Mouse (Mus musculus) hindbrain, embryonic 11.5 days (tissue): Measurements from ENCODE around the gene Astn1. TPM values are rescaled to one million over a fixed set of nuclear protein-coding genes. Genes with fewer than 3 reads are reported as not detected.

Source experiments
- ATAC-seq: fragments of 200-750 bp; cut with Nextera tagmentation; 2 replicates; pipeline ENCODE4 v1.8.0; 2017; ENCODE audit warnings: mild to moderate bottlenecking, moderate TSS enrichment, moderate library complexity; ENCODE audit not compliant: low FRiP score
- DNase-seq: peaks from one replicate; pipeline ENCODE4 v3.0.0-alpha.2; 2015; ENCODE audit warnings: low spot score
- H3K27ac ChIP-seq: fragments of 300-500 bp; sonication (generic); 2 replicates; pipeline ENCODE4 v1.5.1; 2014; ENCODE audit warnings: mild to moderate bottlenecking, low read depth, low read length
- H3K27me3 ChIP-seq: fragments of 300-500 bp; sonication (generic); 2 replicates; pipeline ENCODE4 v1.6.1; 2014; ENCODE audit warnings: mild to moderate bottlenecking, low read length, moderate library complexity, mixed read lengths; ENCODE audit not compliant: control insufficient read depth, insufficient read depth
- H3K36me3 ChIP-seq: fragments of 300-500 bp; sonication (generic); 2 replicates; pipeline ENCODE4 v1.6.1; 2014; ENCODE audit warnings: mild to moderate bottlenecking, low read length, moderate library complexity, mixed read lengths; ENCODE audit not compliant: control insufficient read depth, insufficient read depth
- H3K4me1 ChIP-seq: fragments of 300-500 bp; sonication (generic); replicated peaks from 2 replicates; pipeline ENCODE4 v1.6.1; 2014; ENCODE audit warnings: low read length, mixed read lengths; ENCODE audit not compliant: control insufficient read depth, insufficient read depth
- H3K4me2 ChIP-seq: fragments of 300-500 bp; sonication (generic); replicated peaks from 2 replicates; pipeline ENCODE4 v1.6.1; 2014; ENCODE audit warnings: mild to moderate bottlenecking, low read depth, low read length
- H3K4me3 ChIP-seq: fragments of 300-500 bp; sonication (generic); 2 replicates; pipeline ENCODE4 v1.5.1; 2014; ENCODE audit warnings: low read depth, low read length
- H3K9ac ChIP-seq: fragments of 300-500 bp; sonication (generic); 2 replicates; pipeline ENCODE4 v1.6.1; 2014; ENCODE audit warnings: low read depth, low read length
- H3K9me3 ChIP-seq: fragments of 300-500 bp; sonication (generic); 2 replicates; pipeline ENCODE4 v1.6.1; 2016; ENCODE audit warnings: low read length; ENCODE audit not compliant: control insufficient read depth
- WGBS: fragments of 180-500 bp; shearing (Covaris S2); extraction: QIAGEN DNeasy Blood & Tissue Kit; methylation state at CpG from one replicate; pipeline ENCODE4 v1.1.7; 2014; 5-methylcytosine and 5-hydroxymethylcytosine counted together
- polyA plus RNA-seq: library from polyadenylated mRNA; unstranded; fragments of >200 nt; fragmentation: Nextera tagmentation; extraction: Ambion mirVana; gene quantifications from 2 replicates; pipeline ENCODE4 v1.2.1, GENCODE M21; 2014

Astn1 gene
- polyA plus RNA-seq, 1 experiment from 2014 or later: 20.6 TPM

DNA sequence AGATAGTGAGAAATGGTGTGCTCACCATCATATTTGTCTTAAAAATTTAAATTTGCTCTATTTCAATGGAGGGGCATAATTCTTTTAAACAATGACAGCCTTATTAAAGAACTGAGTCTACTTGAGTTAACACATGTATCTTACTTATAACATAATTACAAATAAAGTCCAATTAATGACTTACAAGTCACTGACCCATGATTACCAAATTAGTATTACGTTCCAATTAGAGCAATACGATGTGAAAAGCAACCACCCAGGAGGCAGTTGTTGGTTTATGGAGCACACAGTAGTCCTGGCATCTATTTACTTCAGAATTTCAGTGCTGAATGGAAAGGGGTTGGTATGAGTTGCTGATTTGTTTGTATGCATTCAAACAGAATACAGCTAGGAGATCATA, 237.4 kb downstream of the Astn1 start:
- ATAC-seq (no peak), DNase-seq (no peak)
- Histone ChIP-seq H3K27ac (no peak overlapping the region), H3K4me2 (no peak overlapping the region), H3K4me3 (no peak overlapping the region), H3K27me3 (no peaks in the 10 kb centered on the region), H3K4me1 (no peaks in the 10 kb centered on the region), H3K9ac (no peak overlapping the region), H3K36me3 (no peaks in the 10 kb centered on the region), H3K9me3 (no peaks in the 10 kb centered on the region)
- 91% methylated on average over 2 of the region's 2 CpGs for WGBS

GRCm38 (mm10) chr1:158603056-158603455, 241.0 kb downstream of the Astn1 start:
- H3K4me2 ChIP-seq: no peak overlapping the region
- H3K9me3 ChIP-seq: no peaks in the 10 kb centered on the region
- no peak overlapping the region for H3K9ac ChIP-seq
- 44% methylated on average over 2 of the region's 2 CpGs for WGBS
- H3K4me3 ChIP-seq: no peak overlapping the region
- H3K36me3 ChIP-seq: no peaks in the 10 kb centered on the region
- no peaks in the 10 kb centered on the region for H3K4me1 ChIP-seq
- no peak for ATAC-seq
- no peak overlapping the region for H3K27ac ChIP-seq
- DNase-seq: no peak
- no peaks in the 10 kb centered on the region for H3K27me3 ChIP-seq

- no peaks in the 10 kb centered on the region for H3K9me3 ChIP-seq
- no peak overlapping the region for H3K4me3 ChIP-seq
- H3K27ac ChIP-seq: no peak overlapping the region
- 97% methylated on average over 1 of the region's 1 CpGs for WGBS
- H3K9ac ChIP-seq: no peak overlapping the region
- H3K4me2 ChIP-seq: no peak overlapping the region
- DNase-seq (no peak), ATAC-seq (no peak)
- no peaks in the 10 kb centered on the region for H3K4me1 ChIP-seq
- no peaks in the 10 kb centered on the region for H3K27me3 ChIP-seq
- H3K36me3 ChIP-seq: no peaks in the 10 kb centered on the region
Measured at GRCm38 (mm10) chr1:158604149-158604548, 242.1 kb downstream of the Astn1 start.

DNA sequence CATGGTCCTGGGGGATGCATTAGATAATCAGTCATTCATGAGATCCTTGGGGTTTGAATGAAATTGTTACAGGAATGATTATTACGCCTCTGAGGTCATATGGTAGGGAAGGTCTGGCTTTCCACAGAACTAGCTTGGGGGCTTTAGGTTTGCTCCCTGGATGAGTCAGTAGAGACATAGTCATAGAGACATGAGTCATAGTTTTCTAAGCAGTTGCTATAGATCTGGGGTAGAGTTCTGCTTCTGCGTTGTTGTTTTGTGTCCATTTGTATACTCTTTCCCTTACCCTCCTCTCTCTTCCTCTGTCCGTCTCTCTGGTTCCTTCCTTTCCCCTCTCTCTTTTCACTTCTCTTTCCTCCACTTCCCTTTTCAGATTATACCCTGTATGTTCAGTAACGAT, 243.5 kb downstream of the Astn1 start:
- 96% methylated on average over 4 of the region's 4 CpGs for WGBS
- no peak overlapping the region for H3K4me2 ChIP-seq
- ATAC-seq: no peak
- no peak for DNase-seq
- H3K4me3 ChIP-seq: no peak overlapping the region
- no peaks in the 10 kb centered on the region for H3K4me1 ChIP-seq
- H3K36me3 ChIP-seq: no peaks in the 10 kb centered on the region
- H3K27ac ChIP-seq: no peak overlapping the region
- no peaks in the 10 kb centered on the region for H3K27me3 ChIP-seq
- H3K9ac ChIP-seq: no peak overlapping the region
- no peaks in the 10 kb centered on the region for H3K9me3 ChIP-seq

GRCm38 (mm10) chr1:158606324-158606723, 244.3 kb downstream of the Astn1 start:
- H3K4me2 ChIP-seq: no peak overlapping the region
- no peaks in the 10 kb centered on the region for H3K4me1 ChIP-seq
- H3K9me3 ChIP-seq: no peaks in the 10 kb centered on the region
- no peaks in the 10 kb centered on the region for H3K27me3 ChIP-seq
- no peak overlapping the region for H3K4me3 ChIP-seq
- peaks cover 3% of the 10 kb centered on the region; the same call in 1 of the 2 replicates for H3K36me3 ChIP-seq
- DNase-seq (no peak), ATAC-seq (no peak)
- H3K9ac ChIP-seq: no peak overlapping the region
- no peak overlapping the region for H3K27ac ChIP-seq
- 92% methylated on average over 10 of the region's 10 CpGs for WGBS

DNA sequence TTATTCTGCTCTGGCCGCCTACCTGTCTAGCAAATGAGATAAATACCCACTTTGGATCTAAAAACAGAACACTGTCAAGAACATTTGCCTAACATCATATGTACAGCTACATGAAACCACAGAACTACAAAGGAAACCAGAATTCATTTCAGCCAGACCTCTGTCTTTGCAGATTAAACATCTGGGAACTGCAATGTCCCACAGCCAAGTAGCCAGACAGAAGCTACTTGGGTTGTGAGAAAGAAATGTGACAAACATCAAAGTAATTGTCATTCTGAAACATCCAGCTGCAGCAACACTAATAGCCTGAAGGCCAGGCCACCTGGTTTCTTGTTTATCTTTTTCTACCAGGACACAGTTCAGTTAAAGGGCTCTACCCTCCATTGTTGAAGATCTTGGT, 245.1 kb downstream of the Astn1 start:
- ATAC-seq (no peak), DNase-seq (no peak)
- Histone ChIP-seq H3K9ac (no peak overlapping the region), H3K4me2 (no peak overlapping the region), H3K27ac (no peak overlapping the region), H3K36me3 (peaks cover 3% of the 10 kb centered on the region; the same call in 1 of the 2 replicates), H3K4me3 (no peak overlapping the region), H3K4me1 (no peaks in the 10 kb centered on the region), H3K9me3 (no peaks in the 10 kb centered on the region), H3K27me3 (no peaks in the 10 kb centered on the region)
- WGBS: 82% methylated on average over 1 of the region's 1 CpGs

- H3K27ac ChIP-seq: no peak overlapping the region
- no peak overlapping the region for H3K9ac ChIP-seq
- H3K4me3 ChIP-seq: no peak overlapping the region
- H3K4me1 ChIP-seq: no peaks in the 10 kb centered on the region
- no peaks in the 10 kb centered on the region for H3K27me3 ChIP-seq
- 83% methylated on average over 1 of the region's 1 CpGs for WGBS
- no peak overlapping the region for H3K4me2 ChIP-seq
- no peaks in the 10 kb centered on the region for H3K9me3 ChIP-seq
- no peak for DNase-seq
- no peak for ATAC-seq
- peaks cover 3% of the 10 kb centered on the region; the same call in 1 of the 2 replicates for H3K36me3 ChIP-seq
Measured at GRCm38 (mm10) chr1:158615202-158615601, 253.1 kb downstream of the Astn1 start.

GRCm38 (mm10) chr1:158617943-158618342, 255.9 kb downstream of the Astn1 start:
- Histone ChIP-seq H3K27me3 (no peaks in the 10 kb centered on the region), H3K36me3 (no peaks in the 10 kb centered on the region), H3K4me3 (no peak overlapping the region), H3K4me2 (no peak overlapping the region), H3K4me1 (no peaks in the 10 kb centered on the region), H3K9ac (no peak overlapping the region), H3K27ac (no peak overlapping the region), H3K9me3 (no peaks in the 10 kb centered on the region)
- no peak for DNase-seq
- no peak for ATAC-seq
- 66% methylated on average over 4 of the region's 4 CpGs for WGBS

GRCm38 (mm10) chr1:158632935-158633334, 270.9 kb downstream of the Astn1 start:
- DNase-seq (no peak), ATAC-seq (no peak)
- H3K9me3 ChIP-seq: no peaks in the 10 kb centered on the region
- H3K9ac ChIP-seq: no peak overlapping the region
- 89% methylated on average over 4 of the region's 4 CpGs for WGBS
- no peaks in the 10 kb centered on the region for H3K27me3 ChIP-seq
- H3K4me1 ChIP-seq: no peaks in the 10 kb centered on the region
- H3K4me2 ChIP-seq: no peak overlapping the region
- H3K27ac ChIP-seq: no peak overlapping the region
- no peak overlapping the region for H3K4me3 ChIP-seq
- H3K36me3 ChIP-seq: no peaks in the 10 kb centered on the region
